ENCODE assay signal across 13 mouse cellular contexts in genomic region chr19:17323006-17323688, GRCm38 (mm10). TPM values are rescaled to one million over a fixed set of nuclear protein-coding genes. Genes with fewer than 3 reads are reported as not detected.
DNase-seq lines count a peak whose midpoint lies in the region; ATAC-seq lines count a peak whose summit lies in the region.
"Had no signal": no experiment of that assay in that cellular context is flagged by ENCODE, and none has a peak within 500 bp of the region (broad histone marks: within the 10 kb centered on the region; RNA-seq: fewer than 3 reads in every experiment).

No protein-coding gene starts in this region.

- H3K4me2 ChIP-seq in limb, embryonic 12.5 days, result no peak overlapping the region
- H3K4me2 ChIP-seq in liver, embryonic 15.5 days, result peak overlapping the region; percentile 66
- no peak overlapping the region for H3K4me2 ChIP-seq in stomach, embryonic 16.5 days (ENCODE audit: low read depth, low read length)
- H3K4me2 ChIP-seq in midbrain, embryonic 16.5 days (ENCODE audit: low read length), result no peak overlapping the region
- H3K4me2 ChIP-seq: limb, embryonic 15.5 days had no signal

- H3K36me3 ChIP-seq in limb, embryonic 12.5 days, result no peaks in the 10 kb centered on the region
- H3K36me3 ChIP-seq in limb, embryonic 10.5 days, result no peaks in the 10 kb centered on the region
- peaks cover 19% of the 10 kb centered on the region for H3K36me3 ChIP-seq in liver, embryonic 15.5 days (replicated peaks)
- H3K36me3 ChIP-seq in stomach, embryonic 16.5 days (ENCODE audit: control insufficient read depth, insufficient read depth, low read length), result no peaks in the 10 kb centered on the region
- H3K36me3 ChIP-seq in midbrain, embryonic 16.5 days (ENCODE audit: control insufficient read depth, insufficient read depth, low read length), result no peaks in the 10 kb centered on the region
- H3K36me3 ChIP-seq: limb, embryonic 15.5 days had no signal

- WGBS in limb, embryonic 12.5 days, result 78% methylated on average over 11 of the region's 11 CpGs
- 86% methylated on average over 11 of the region's 11 CpGs for WGBS in limb, embryonic 10.5 days
- WGBS in liver, embryonic 15.5 days (ENCODE audit: insufficient replicate concordance), result 19% methylated on average over 11 of the region's 11 CpGs
- 82% methylated on average over 11 of the region's 11 CpGs for WGBS in stomach, embryonic 16.5 days
- 91% methylated on average over 11 of the region's 11 CpGs for WGBS in midbrain, embryonic 16.5 days

- no peaks in the 10 kb centered on the region for H3K27me3 ChIP-seq in limb, embryonic 12.5 days
- H3K27me3 ChIP-seq in limb, embryonic 10.5 days (ENCODE audit: low read depth, poor library complexity, severe bottlenecking), result no peaks in the 10 kb centered on the region
- H3K27me3 ChIP-seq in liver, embryonic 15.5 days, result no peaks in the 10 kb centered on the region
- H3K27me3 ChIP-seq in stomach, embryonic 16.5 days (ENCODE audit: control insufficient read depth, insufficient read depth, low read length), result no peaks in the 10 kb centered on the region
- H3K27me3 ChIP-seq in midbrain, embryonic 16.5 days (ENCODE audit: control insufficient read depth, insufficient read depth, low read depth, low read length), result no peaks in the 10 kb centered on the region
- H3K27me3 ChIP-seq: CH12.LX; limb, embryonic 15.5 days had no signal

- H3K4me1 ChIP-seq in limb, embryonic 12.5 days (replicated peaks), result peaks cover 30% of the 10 kb centered on the region
- H3K4me1 ChIP-seq in limb, embryonic 10.5 days, result peaks cover 5% of the 10 kb centered on the region; the same call in 1 of the 2 replicates
- H3K4me1 ChIP-seq in liver, embryonic 15.5 days (replicated peaks), result peaks cover 61% of the 10 kb centered on the region
- H3K4me1 ChIP-seq in stomach, embryonic 16.5 days (ENCODE audit: control insufficient read depth, insufficient read depth, low read length), result peaks cover 6% of the 10 kb centered on the region
- no peaks in the 10 kb centered on the region for H3K4me1 ChIP-seq in midbrain, embryonic 16.5 days (ENCODE audit: control insufficient read depth, insufficient read depth, low read length)

- H3K9me3 ChIP-seq in limb, embryonic 12.5 days, result no peaks in the 10 kb centered on the region
- H3K9me3 ChIP-seq in limb, embryonic 10.5 days (replicated peaks), result no peaks in the 10 kb centered on the region
- H3K9me3 ChIP-seq in liver, embryonic 15.5 days (replicated peaks), result no peaks in the 10 kb centered on the region
- no peaks in the 10 kb centered on the region for H3K9me3 ChIP-seq in stomach, embryonic 16.5 days (replicated peaks; ENCODE audit: control insufficient read depth, low read length)
- no peaks in the 10 kb centered on the region for H3K9me3 ChIP-seq in midbrain, embryonic 16.5 days (replicated peaks; ENCODE audit: control insufficient read depth, low read length, poor library complexity, severe bottlenecking)
- H3K9me3 ChIP-seq: limb, embryonic 15.5 days had no signal

- H3K4me3 ChIP-seq in limb, embryonic 12.5 days (replicated peaks), result no peak overlapping the region
- H3K4me3 ChIP-seq in limb, embryonic 10.5 days, result no peak overlapping the region
- H3K4me3 ChIP-seq in liver, embryonic 15.5 days (replicated peaks), result peak overlapping the region; percentile 21
- no peak overlapping the region for H3K4me3 ChIP-seq in stomach, embryonic 16.5 days (replicated peaks; ENCODE audit: low read length)
- H3K4me3 ChIP-seq in midbrain, embryonic 16.5 days (ENCODE audit: low read depth, low read length), result no peak overlapping the region
- H3K4me3 ChIP-seq: limb, embryonic 15.5 days had no signal

- no peak overlapping the region for H3K27ac ChIP-seq in limb, embryonic 12.5 days
- H3K27ac ChIP-seq in limb, embryonic 10.5 days, result no peak overlapping the region
- peak overlapping the region; percentile 97 for H3K27ac ChIP-seq in liver, embryonic 15.5 days (replicated peaks)
- no peak overlapping the region for H3K27ac ChIP-seq in stomach, embryonic 16.5 days (ENCODE audit: low read length)
- no peak overlapping the region for H3K27ac ChIP-seq in midbrain, embryonic 16.5 days (ENCODE audit: low read length)
- H3K27ac ChIP-seq: limb, embryonic 15.5 days had no signal

- no peak overlapping the region for H3K9ac ChIP-seq in limb, embryonic 12.5 days (replicated peaks)
- H3K9ac ChIP-seq in liver, embryonic 15.5 days, result peak overlapping the region; percentile 54
- no peak overlapping the region for H3K9ac ChIP-seq in stomach, embryonic 16.5 days (ENCODE audit: low read length)
- H3K9ac ChIP-seq in midbrain, embryonic 16.5 days (ENCODE audit: low read depth, low read length), result no peak overlapping the region
- H3K9ac ChIP-seq: limb, embryonic 15.5 days had no signal

- DNase-seq in limb, embryonic 10.5 days (ENCODE audit: low spot score), result no peak
- peak; percentile 6 for DNase-seq in embryo, embryonic 10.5 days (ENCODE audit: low spot score)
- DNase-seq in left cerebral cortex, adult 11 months (ENCODE audit: low spot score), result no peak
- DNase-seq: layer of hippocampus, adult 9-11 months; midbrain, embryonic 14.5 days; right cerebral cortex, postnatal 4 days had no signal

- ATAC-seq in limb, embryonic 12.5 days (ENCODE audit: insufficient number of reproducible peaks, insufficient read depth, low FRiP score, low TSS enrichment, low read depth), result 0 out of 2 replicates have a peak, but pooled peaks have one; percentile 31
- peak; percentile 99 for ATAC-seq in liver, embryonic 15.5 days (ENCODE audit: insufficient read depth)
- ATAC-seq in stomach, embryonic 16.5 days (ENCODE audit: insufficient read depth, low FRiP score), result peak; percentile 78
- no peak for ATAC-seq in midbrain, embryonic 16.5 days
- ATAC-seq: inflammation-experienced regulatory T-cells, adult 6 months had no signal

RNA-seq across cellular contexts. Expression of gene Gcnt1, which starts 49.5 kb away (rescaled TPM):
- polyA plus RNA-seq in limb, embryonic 12.5 days (2016; fragmentation: Nextera tagmentation; extraction: Ambion mirVana), result 5.2 and 5.3 TPM in 2 replicates
- 2.2 and 2.7 TPM in 2 replicates for polyA plus RNA-seq in limb, embryonic 10.5 days (2016; fragmentation: Nextera tagmentation; extraction: Ambion mirVana)
- 18.5 and 19.0 TPM in 2 replicates for polyA plus RNA-seq in liver, embryonic 15.5 days (2015; fragmentation: Nextera tagmentation; extraction: Ambion mirVana)
- polyA plus RNA-seq in stomach, embryonic 16.5 days (2015; fragmentation: Nextera tagmentation; extraction: Ambion mirVana), result 7.8 and 8.1 TPM in 2 replicates
- 0.55 and 0.85 TPM in 2 replicates for polyA plus RNA-seq in midbrain, embryonic 16.5 days (2015; fragmentation: Nextera tagmentation; extraction: Ambion mirVana)
